Mouse (Mus musculus) c-Kit-positive CD71-positive TER-119-negative erythroid progenitor cells, embryonic 14.5 days (primary cell): ENCODE data around the gene Phrf1.

Experiments used
- DNase-seq: peaks from one replicate; pipeline ENCODE4 v3.0.0-alpha.2; 2013; ENCODE audit warnings: low read depth

The Phrf1 gene

GRCm38 (mm10) chr7:141261480-141261879 lies 32.9 kb downstream of the Phrf1 start:
- no peak for DNase-seq

- no peak for DNase-seq
These were observed 35.1 kb downstream of the Phrf1 start for GRCm38 (mm10) chr7:141263640-141264039.

- DNase-seq, result no peak
These were observed 35.6 kb downstream of the Phrf1 start for GRCm38 (mm10) chr7:141264041-141264700.

- peak; percentile 40 for DNase-seq
These were observed 36.3 kb downstream of the Phrf1 start for GRCm38 (mm10) chr7:141264761-141265410.

- DNase-seq, result peak; percentile 14
These were observed 36.8 kb downstream of the Phrf1 start for GRCm38 (mm10) chr7:141265411-141265738.

- peak; percentile 69 for DNase-seq
These were observed 37.4 kb downstream of the Phrf1 start, which contains the start of gene Irf7 for GRCm38 (mm10) chr7:141265739-141266561. Irf7 (minus strand) TSS chr7:141266481.

- no peak for DNase-seq
These were observed 40.1 kb downstream of the Phrf1 start for GRCm38 (mm10) chr7:141268466-141269272.

GRCm38 (mm10) chr7:141269273-141269545 lies 40.6 kb downstream of the Phrf1 start:
- DNase-seq, result no peak

GRCm38 (mm10) chr7:141270631-141271030 lies 42.0 kb downstream of the Phrf1 start:
- no peak for DNase-seq

- no peak for DNase-seq
These were observed 46.8 kb downstream of the Phrf1 start for GRCm38 (mm10) chr7:141275356-141275755.

- DNase-seq, result no peak
These were observed 48.0 kb downstream of the Phrf1 start, which contains the start of gene Cdhr5 for GRCm38 (mm10) chr7:141276546-141276945. Cdhr5 (minus strand) TSS chr7:141276786.

GRCm38 (mm10) chr7:141277701-141278678 lies 49.4 kb downstream of the Phrf1 start:
- no peak for DNase-seq

- no peak for DNase-seq
These were observed 50.4 kb downstream of the Phrf1 start, which contains the start of gene Sct for GRCm38 (mm10) chr7:141278766-141279590. Sct (minus strand) TSS chr7:141279133.

- no peak for DNase-seq
These were observed 52.9 kb downstream of the Phrf1 start for GRCm38 (mm10) chr7:141281442-141281841.

GRCm38 (mm10) chr7:141282756-141283155 lies 54.2 kb downstream of the Phrf1 start:
- no peak for DNase-seq

GRCm38 (mm10) chr7:141288042-141288441 lies 59.5 kb downstream of the Phrf1 start:
- no peak for DNase-seq

GRCm38 (mm10) chr7:141291921-141292582 lies 63.5 kb downstream of the Phrf1 start, which contains the start of gene Drd4:
Drd4 (plus strand) TSS chr7:141292006.
- DNase-seq, result no peak

GRCm38 (mm10) chr7:141292583-141293388 lies 64.2 kb downstream of the Phrf1 start:
- DNase-seq, result no peak
